Mouse (Mus musculus) testis, adult 2 months (tissue): ENCODE measurements around the gene Stk11ip. TPM values are rescaled to one million over a fixed set of nuclear protein-coding genes. Genes with fewer than 3 reads are reported as not detected.

ENCODE experiments used
- H3K27ac ChIP-seq: fragments of 200-500 bp; 2 replicates; pipeline ENCODE4 v1.5.1; 2012; ENCODE audit warnings: low read depth, low read length; ENCODE audit not compliant: control insufficient read depth, insufficient read depth
- H3K27me3 ChIP-seq: fragments of 200-500 bp; 2 replicates; pipeline ENCODE4 v1.6.1; 2012; ENCODE audit warnings: mild to moderate bottlenecking, low read length, moderate library complexity; ENCODE audit not compliant: control insufficient read depth, insufficient read depth
- H3K36me3 ChIP-seq: fragments of 200-500 bp; 2 replicates; pipeline ENCODE4 v1.6.1; 2012; ENCODE audit warnings: mild to moderate bottlenecking, low read length; ENCODE audit not compliant: control insufficient read depth, insufficient read depth
- H3K4me1 ChIP-seq: fragments of 200-500 bp; 2 replicates; pipeline ENCODE4 v1.6.1; 2012; ENCODE audit warnings: low read length; ENCODE audit not compliant: control insufficient read depth, insufficient read depth
- H3K4me3 ChIP-seq: fragments of 200-500 bp; 2 replicates; pipeline ENCODE4 v1.5.1; 2012; ENCODE audit warnings: low read depth, mild to moderate bottlenecking, low read length, moderate library complexity, mixed read lengths; ENCODE audit not compliant: control insufficient read depth
- CTCF ChIP-seq: fragments of 200-500 bp; IDR thresholded peaks from 2 replicates; pipeline ENCODE4 v1.5.1; 2012; ENCODE audit warnings: low read depth, mild to moderate bottlenecking, inconsistent platforms, low read length, moderate library complexity; ENCODE audit not compliant: control insufficient read depth, insufficient read depth, insufficient replicate concordance
- POLR2A ChIP-seq: fragments of 200-500 bp; IDR thresholded peaks from 2 replicates; pipeline ENCODE4 v1.6.1; 2012; ENCODE audit warnings: low read depth, mild to moderate bottlenecking, inconsistent platforms, low read length, moderate library complexity; ENCODE audit not compliant: control insufficient read depth
- polyA plus RNA-seq: library from polyadenylated mRNA; depleted of rRNA; stranded (reverse); fragments of >200 nt; gene quantifications from 2 replicates; pipeline ENCODE4 v1.2.3, GENCODE M21; 2012

The Stk11ip gene
- polyA plus RNA-seq, 1 experiment = 24.2 TPM

GRCm38 (mm10) chr1:75547351-75547750 lies 26.0 kb downstream of the Stk11ip start:
- H3K27ac ChIP-seq = no peak overlapping the region
- TF ChIP-seq POLR2A (no peak), CTCF (no peak)
- no peaks in the 10 kb centered on the region for H3K36me3 ChIP-seq
- H3K27me3 ChIP-seq = no peaks in the 10 kb centered on the region
- H3K4me3 ChIP-seq = no peak overlapping the region
- H3K4me1 ChIP-seq = peaks cover 13% of the 10 kb centered on the region

- H3K4me3 ChIP-seq = no peak overlapping the region
- peaks cover 13% of the 10 kb centered on the region for H3K4me1 ChIP-seq
- H3K27ac ChIP-seq = no peak overlapping the region
- no peaks in the 10 kb centered on the region for H3K36me3 ChIP-seq
- H3K27me3 ChIP-seq = no peaks in the 10 kb centered on the region
- TF ChIP-seq CTCF = no peak
- no peak for TF ChIP-seq POLR2A
Measured at GRCm38 (mm10) chr1:75548083-75548482, 26.8 kb downstream of the Stk11ip start.

- Histone ChIP-seq H3K27ac (no peak overlapping the region), H3K4me3 (no peak overlapping the region), H3K4me1 (peaks cover 13% of the 10 kb centered on the region), H3K27me3 (no peaks in the 10 kb centered on the region), H3K36me3 (no peaks in the 10 kb centered on the region)
- TF ChIP-seq CTCF (no peak), POLR2A (no peak)
Measured at GRCm38 (mm10) chr1:75548871-75549270, 27.5 kb downstream of the Stk11ip start.

- Histone ChIP-seq H3K4me1 (peaks cover 13% of the 10 kb centered on the region), H3K36me3 (no peaks in the 10 kb centered on the region), H3K27me3 (no peaks in the 10 kb centered on the region), H3K27ac (no peak overlapping the region), H3K4me3 (no peak overlapping the region)
- TF ChIP-seq CTCF (no peak), POLR2A (no peak)
Measured at GRCm38 (mm10) chr1:75549289-75550279, 28.3 kb downstream of the Stk11ip start.

- H3K27ac ChIP-seq = no peak overlapping the region
- no peaks in the 10 kb centered on the region for H3K36me3 ChIP-seq
- H3K4me1 ChIP-seq = peaks cover 13% of the 10 kb centered on the region
- H3K4me3 ChIP-seq = no peak overlapping the region
- no peaks in the 10 kb centered on the region for H3K27me3 ChIP-seq
- no peak for TF ChIP-seq CTCF
- TF ChIP-seq POLR2A = no peak
Measured at GRCm38 (mm10) chr1:75550586-75550985, 29.3 kb downstream of the Stk11ip start.

- no peak overlapping the region for H3K4me3 ChIP-seq
- no peaks in the 10 kb centered on the region for H3K27me3 ChIP-seq
- TF ChIP-seq CTCF (no peak), POLR2A (no peak)
- H3K36me3 ChIP-seq = no peaks in the 10 kb centered on the region
- peaks cover 15% of the 10 kb centered on the region for H3K4me1 ChIP-seq
- no peak overlapping the region for H3K27ac ChIP-seq
Measured at GRCm38 (mm10) chr1:75555680-75556079, 34.4 kb downstream of the Stk11ip start.

GRCm38 (mm10) chr1:75556143-75556781 lies 34.9 kb downstream of the Stk11ip start:
- Histone ChIP-seq H3K27me3 (no peaks in the 10 kb centered on the region), H3K36me3 (no peaks in the 10 kb centered on the region), H3K27ac (no peak overlapping the region), H3K4me3 (no peak overlapping the region), H3K4me1 (peaks cover 18% of the 10 kb centered on the region)
- TF ChIP-seq CTCF = no peak
- no peak for TF ChIP-seq POLR2A
